Mouse (Mus musculus) cerebellum, postnatal 10 days (tissue): ENCODE measurements around the gene Cd2bp2.

ENCODE experiments used
- DNase-seq, 2 experiments: peaks; one replicate each; pipeline ENCODE4 v3.0.0; 2021; ENCODE audit warnings: mixed read lengths in 2 of 2

Cd2bp2 gene

GRCm38 (mm10) chr7:127195544-127196295 lies at the start of gene Cd2bp2:
Cd2bp2 (minus strand) TSS chr7:127196050.
- peak; percentile 97 for DNase-seq

- peak; percentile 57 to 75 for DNase-seq
These were observed 49.0 kb upstream of the Cd2bp2 start for GRCm38 (mm10) chr7:127244658-127245510.

- DNase-seq = peak; percentile 99
These were observed 48.2 kb upstream of the Cd2bp2 start, which contains the start of gene Zfp771 for GRCm38 (mm10) chr7:127243870-127244657. Zfp771 (plus strand) TSS chr7:127244274.

- DNase-seq = peak; percentile 36 to 53
These were observed 47.6 kb upstream of the Cd2bp2 start for GRCm38 (mm10) chr7:127243361-127243867.

GRCm38 (mm10) chr7:127234777-127235176 lies 38.9 kb upstream of the Cd2bp2 start:
- no peak for DNase-seq

GRCm38 (mm10) chr7:127233765-127234164 lies 37.9 kb upstream of the Cd2bp2 start:
- DNase-seq = no peak

GRCm38 (mm10) chr7:127233368-127233749 lies 37.5 kb upstream of the Cd2bp2 start:
- peak in 1 of 2 experiments; percentile 65 for DNase-seq

- DNase-seq = peak; percentile 93 to 94
These were observed 36.9 kb upstream of the Cd2bp2 start, which contains the start of the genes Zfp553 and Sept1 for GRCm38 (mm10) chr7:127232622-127233367. Zfp553 (plus strand) TSS chr7:127233061. Sept1 (minus strand) TSS chr7:127233130.

- peak in 1 of 2 experiments; percentile 18 for DNase-seq
These were observed 36.2 kb upstream of the Cd2bp2 start for GRCm38 (mm10) chr7:127231826-127232621.

- no peak for DNase-seq
These were observed 35.5 kb upstream of the Cd2bp2 start for GRCm38 (mm10) chr7:127231376-127231775.

GRCm38 (mm10) chr7:127228615-127229303 lies 32.9 kb upstream of the Cd2bp2 start:
- DNase-seq = peak; percentile 92 to 94

- no peak for DNase-seq
These were observed 29.5 kb upstream of the Cd2bp2 start for GRCm38 (mm10) chr7:127225147-127225995.

- DNase-seq = no peak
These were observed 28.8 kb upstream of the Cd2bp2 start for GRCm38 (mm10) chr7:127224616-127225015.

- no peak for DNase-seq
These were observed 27.9 kb upstream of the Cd2bp2 start for GRCm38 (mm10) chr7:127223515-127224478.

GRCm38 (mm10) chr7:127223106-127223505 lies 27.3 kb upstream of the Cd2bp2 start:
- no peak for DNase-seq

- no peak for DNase-seq
These were observed 24.6 kb upstream of the Cd2bp2 start for GRCm38 (mm10) chr7:127220440-127220839.

- DNase-seq = no peak
These were observed 22.8 kb upstream of the Cd2bp2 start for GRCm38 (mm10) chr7:127218670-127219069.
